Mouse (Mus musculus): ENCODE data around the gene Nmur1.
A peak's percentile ranks its signal among the peaks of the same experiment; 100 is the strongest.

Gene Nmur1

GRCm38 (mm10) chr1:86440887-86441723, 15.1 kb upstream of the Nmur1 start:
- peak; percentile 74 for DNase-seq (ENCODE audit: low spot score)

GRCm38 (mm10) chr1:86440171-86440886, 14.3 kb upstream of the Nmur1 start:
- DNase-seq (ENCODE audit: low spot score) = peak; percentile 97

DNA sequence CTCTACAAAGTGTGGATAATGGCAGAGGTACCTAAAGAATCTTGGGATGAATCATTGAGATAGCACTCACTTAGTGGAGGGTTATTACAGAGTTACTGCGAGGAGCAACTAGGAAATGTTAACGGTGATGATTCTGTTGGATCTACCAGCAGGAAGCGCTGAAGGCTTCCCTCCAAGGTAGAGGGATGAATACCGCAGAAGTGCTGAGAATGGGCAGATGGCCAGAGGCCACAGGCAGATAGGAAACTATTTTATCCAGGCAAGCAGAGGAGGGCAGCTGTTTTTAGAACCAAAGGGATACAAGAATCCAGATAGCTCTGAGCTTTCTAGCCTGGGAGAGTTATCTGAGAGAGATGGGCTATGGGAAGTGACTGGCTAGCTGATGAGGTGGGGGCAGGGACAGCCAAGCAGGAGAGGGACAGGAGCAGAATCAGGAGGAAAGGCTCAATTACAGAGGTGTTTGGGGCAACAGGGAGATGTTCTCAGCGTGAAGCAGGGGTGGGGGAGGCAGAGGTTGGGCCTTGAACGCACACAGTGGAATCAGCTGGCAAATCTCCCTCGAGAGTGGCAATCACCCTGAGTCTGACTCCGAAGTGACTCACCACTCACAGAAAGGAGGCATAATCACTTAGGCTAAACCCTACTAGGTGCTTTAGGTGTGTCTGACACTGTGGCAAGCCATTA, 13.6 kb upstream of the Nmur1 start:
- DNase-seq (ENCODE audit: low spot score) = no peak

DNA sequence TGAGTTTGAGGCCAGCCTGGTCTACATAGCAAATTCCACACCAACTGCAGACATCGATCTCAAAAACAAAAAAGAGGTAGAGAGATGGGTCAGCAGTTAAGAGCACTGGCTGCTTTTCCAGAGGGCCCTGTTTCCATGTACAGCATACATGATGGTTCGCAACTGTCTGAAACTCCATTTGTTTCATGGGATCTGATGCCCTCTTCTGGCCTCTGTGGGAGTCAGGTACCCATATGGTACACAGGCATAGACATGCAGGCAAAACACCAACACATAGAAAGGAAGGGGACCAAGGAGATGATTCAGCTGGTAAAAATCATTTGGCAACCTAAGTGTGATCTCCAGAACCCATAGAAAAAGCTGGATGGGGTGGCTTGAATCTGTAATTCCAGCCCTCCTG, 12.5 kb upstream of the Nmur1 start:
- DNase-seq (ENCODE audit: low spot score) = peak; percentile 56

GRCm38 (mm10) chr1:86438014-86438319, 11.9 kb upstream of the Nmur1 start:
- DNase-seq (ENCODE audit: low spot score) = no peak

- no peak for DNase-seq (ENCODE audit: low spot score)
Measured at GRCm38 (mm10) chr1:86437219-86438013, 11.4 kb upstream of the Nmur1 start.

GRCm38 (mm10) chr1:86435302-86435821, 9.3 kb upstream of the Nmur1 start:
- peak; percentile 44 for DNase-seq (ENCODE audit: low spot score)

GRCm38 (mm10) chr1:86434439-86435201, 8.6 kb upstream of the Nmur1 start:
- DNase-seq (ENCODE audit: low spot score) = peak; percentile 100

GRCm38 (mm10) chr1:86434001-86434400, 8.0 kb upstream of the Nmur1 start:
- DNase-seq (ENCODE audit: low spot score) = no peak

DNA sequence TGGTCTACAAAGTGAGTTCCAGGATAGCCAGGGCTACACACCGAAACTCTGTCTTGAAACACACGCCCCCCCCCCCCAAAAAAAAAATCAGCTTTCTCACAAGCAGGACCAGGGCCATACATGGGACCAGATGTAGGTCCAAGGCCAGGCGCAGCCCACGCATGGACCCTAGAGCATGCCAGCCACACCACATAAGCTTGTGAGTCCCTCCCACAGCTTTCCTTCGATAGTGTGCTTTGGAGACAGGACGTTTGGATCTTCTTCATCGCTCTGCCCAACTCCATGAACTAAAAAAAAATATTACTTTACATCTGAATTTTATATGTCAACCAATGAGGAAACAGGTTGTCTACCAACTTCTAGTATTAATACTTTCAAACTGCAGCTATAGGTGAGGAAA, 7.3 kb upstream of the Nmur1 start:
- DNase-seq (ENCODE audit: low spot score) = no peak

GRCm38 (mm10) chr1:86432778-86433177, 6.8 kb upstream of the Nmur1 start:
- DNase-seq (ENCODE audit: low spot score) = no peak

DNA sequence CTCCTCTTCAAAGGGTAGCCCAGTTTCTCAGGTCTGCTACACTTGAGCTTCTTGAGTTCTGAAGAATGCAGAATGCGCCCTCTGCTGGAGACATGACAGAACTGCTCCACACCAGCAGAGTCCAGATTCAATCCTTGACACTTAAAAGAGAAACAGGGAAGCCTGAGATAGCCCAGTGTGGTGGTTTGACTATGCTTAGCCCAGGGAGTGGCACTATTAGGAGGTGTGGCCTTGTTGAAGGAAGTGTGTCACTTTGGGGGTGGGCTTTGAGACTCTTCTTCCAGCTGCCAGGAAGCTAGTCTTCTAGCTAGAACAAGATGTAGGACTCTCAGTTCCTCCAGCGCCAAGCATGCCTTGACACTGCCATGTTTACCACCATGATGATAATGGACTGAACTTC, 4.0 kb upstream of the Nmur1 start:
- DNase-seq (ENCODE audit: low spot score) = peak; percentile 92

DNA sequence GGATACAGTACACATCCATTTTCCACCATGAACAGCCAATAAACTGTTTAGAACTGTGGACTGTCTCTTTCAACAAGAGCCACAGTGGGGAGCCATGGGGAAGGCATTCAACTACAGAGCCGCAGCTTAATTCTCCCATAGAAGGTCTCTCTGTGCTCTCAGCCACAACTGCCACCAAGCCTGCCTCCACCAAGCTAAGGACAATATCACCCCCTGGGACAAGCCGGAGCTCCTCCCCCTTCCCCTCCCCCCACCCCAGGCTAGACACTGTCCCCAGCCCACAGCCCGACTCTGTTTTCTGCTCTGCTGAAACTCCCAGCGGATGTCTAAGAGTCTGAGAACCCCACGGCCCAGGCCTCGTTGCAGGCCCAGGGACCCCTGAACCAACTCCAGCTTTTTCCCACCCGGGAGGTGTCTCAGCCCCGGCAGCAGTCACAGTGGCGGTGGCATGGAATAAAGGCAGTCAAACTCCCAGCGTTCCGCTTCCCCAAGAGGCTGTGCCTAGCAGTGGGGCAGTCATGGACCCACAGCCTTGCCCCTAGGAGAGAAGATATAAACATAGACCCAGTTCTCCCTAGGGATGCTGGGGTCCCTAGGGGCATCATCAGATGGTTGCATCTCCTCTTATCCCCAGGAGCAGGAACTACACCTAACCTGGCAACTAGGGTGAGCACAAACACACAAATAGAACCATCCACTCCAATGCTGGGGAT, 1.0 kb downstream of the Nmur1 start:
- DNase-seq (ENCODE audit: low spot score) = peak; percentile 33

- DNase-seq (ENCODE audit: low spot score) = no peak
Measured at GRCm38 (mm10) chr1:86424336-86424735, 1.7 kb downstream of the Nmur1 start.

DNA sequence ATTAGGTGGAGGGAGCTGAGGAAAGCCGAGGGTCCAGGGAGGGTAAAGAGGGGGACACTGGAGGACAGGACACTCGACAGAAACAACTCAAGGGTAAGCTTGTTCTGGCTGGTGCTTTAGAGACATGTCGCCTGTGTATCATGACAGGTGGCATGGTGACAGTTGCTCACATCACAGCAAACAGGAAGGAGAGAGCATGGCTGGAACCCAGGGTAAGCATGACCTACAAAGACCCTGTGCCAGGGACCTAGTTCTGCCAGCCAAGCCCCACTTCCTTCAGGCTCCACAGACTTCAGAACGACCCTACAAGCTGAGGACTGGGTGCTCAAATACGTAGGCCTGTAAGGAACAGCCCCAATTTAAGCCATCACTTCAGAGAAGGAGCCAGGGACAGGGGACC, 2.1 kb downstream of the Nmur1 start:
- DNase-seq (ENCODE audit: low spot score) = no peak

DNA sequence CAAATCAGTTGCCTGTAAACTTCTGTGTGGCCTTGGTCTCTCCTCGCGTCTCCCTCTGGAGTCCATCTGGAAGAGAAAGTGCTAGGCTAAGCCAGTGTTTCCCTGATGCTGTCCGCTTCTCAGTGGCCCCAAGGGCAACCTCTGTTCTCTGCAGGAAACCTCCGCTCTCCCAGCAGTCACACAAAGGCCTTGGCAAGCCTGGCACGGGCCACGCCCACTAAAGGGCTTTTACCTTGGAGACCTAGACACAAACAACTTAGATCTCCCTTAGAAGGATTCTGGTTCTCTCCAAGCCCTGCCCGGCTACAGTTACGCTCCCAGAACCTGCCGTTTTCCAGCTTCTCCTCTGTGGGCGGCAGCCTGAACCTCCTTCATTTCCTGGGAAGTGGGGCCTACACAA, 5.0 kb downstream of the Nmur1 start:
- peak; percentile 30 for DNase-seq (ENCODE audit: low spot score)

DNA sequence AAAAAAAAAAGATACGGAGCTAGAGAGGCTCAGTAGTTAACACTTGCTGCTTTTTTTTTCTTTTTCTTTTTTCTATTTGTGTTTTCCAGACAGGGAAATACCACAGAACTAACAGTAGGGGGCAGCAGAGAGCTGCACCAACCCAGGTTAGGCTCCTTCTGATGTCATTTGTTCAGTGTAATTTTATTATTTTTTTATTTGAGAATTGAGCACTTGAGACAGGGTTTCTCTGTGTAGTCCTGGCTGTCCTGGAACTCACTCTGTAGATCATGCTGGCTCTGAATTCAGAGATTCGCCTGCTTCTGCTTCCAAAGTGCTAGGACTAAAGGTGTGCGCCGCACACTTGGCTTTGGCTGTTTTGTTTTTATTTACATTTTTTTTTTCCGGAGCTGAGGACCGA, 9.7 kb downstream of the Nmur1 start:
- DNase-seq (ENCODE audit: low spot score) = peak; percentile 40

GRCm38 (mm10) chr1:86415612-86416184, 10.3 kb downstream of the Nmur1 start:
- DNase-seq (ENCODE audit: low spot score) = no peak

DNA sequence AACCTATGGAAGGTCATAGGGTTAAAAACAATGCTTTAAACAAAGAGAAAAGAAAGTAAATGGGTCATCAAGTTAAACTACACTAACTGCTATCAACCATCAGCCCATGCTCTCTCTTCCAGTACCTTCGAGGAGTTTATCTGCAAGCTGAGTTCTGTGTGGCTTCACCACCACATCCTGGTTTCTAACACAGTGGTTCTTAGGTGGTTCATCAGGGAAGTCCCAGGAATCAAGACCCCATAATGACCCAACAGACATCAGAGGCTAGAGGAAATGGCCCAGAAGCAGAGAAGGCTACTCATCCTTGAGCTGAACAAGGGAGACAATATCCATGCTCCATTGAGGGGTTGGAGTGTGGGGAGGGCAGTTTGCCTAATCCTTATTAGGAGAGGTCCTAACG, 10.9 kb downstream of the Nmur1 start:
- DNase-seq (ENCODE audit: low spot score) = no peak

- DNase-seq (ENCODE audit: low spot score) = no peak
Measured at GRCm38 (mm10) chr1:86414715-86415114, 11.3 kb downstream of the Nmur1 start.

All from embryo, embryonic 10 days (tissue).